Mouse (Mus musculus): ENCODE results near the gene Spata45. TPM values are rescaled to one million over a fixed set of nuclear protein-coding genes. Genes with fewer than 3 reads are reported as not detected.

Spata45 gene
- total and polyA plus RNA-seq, 3 experiments: 0.76 TPM; not detected in 2

DNA sequence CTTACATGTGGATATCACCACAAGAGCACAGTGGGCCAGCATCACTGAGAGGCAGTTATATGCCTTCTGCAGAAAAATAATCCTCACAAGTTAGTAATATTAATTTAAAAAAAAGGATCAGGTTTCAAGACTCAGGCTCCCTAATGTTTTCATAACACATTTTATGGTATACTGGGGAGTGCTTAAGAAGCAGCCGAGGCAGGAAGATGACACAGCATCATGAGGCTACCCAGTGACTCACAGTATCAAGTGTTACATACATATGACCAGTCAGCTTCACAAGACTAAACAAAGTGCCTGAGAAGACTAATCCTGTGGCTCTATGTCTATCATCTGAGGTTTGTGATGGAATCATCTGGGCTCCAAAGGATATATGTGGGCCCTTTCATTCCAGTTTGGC, 38.4 kb upstream of the Spata45 start:
- H3K4me2 ChIP-seq (ENCODE audit: insufficient read depth, low read depth, poor library complexity, severe bottlenecking): no peak overlapping the region
- H3K4me1 ChIP-seq (ENCODE audit: control insufficient read depth in 1 of 2, insufficient read depth in 2 of 2): no peaks in the 10 kb centered on the region
- H3K9me3 ChIP-seq (replicated peaks; ENCODE audit: low read length): peaks cover 9% of the 10 kb centered on the region
- in situ Hi-C loops (cut with MboI; ENCODE audit: low pct_ligation_motif_present, low pct_unique_long_range_greater_than_20kb, low sequenced_read_pairs) (no loop called here), dilution Hi-C loops (cut with MboI; ENCODE audit: extremely low pct_ligation_motif_present, extremely low pct_unique_long_range_greater_than_20kb, low sequenced_read_pairs) (no loop called here)
- no peak for TF ChIP-seq BHLHE40 (IDR thresholded peaks at IDR 0.05; ENCODE audit: low read depth, low read length)
- TF ChIP-seq SIN3A (IDR thresholded peaks at IDR 0.05; ENCODE audit: low read length): no peak
- no peak for TF ChIP-seq IRF4 (IDR thresholded peaks at IDR 0.05; ENCODE audit: low read depth, low read length)
- no peak for TF ChIP-seq MAZ (IDR thresholded peaks at IDR 0.05; ENCODE audit: low read depth, low read length)
- TF ChIP-seq ZNF384 (IDR thresholded peaks at IDR 0.05; ENCODE audit: low read depth, low read length): no peak
- no peak for TF ChIP-seq ZC3H11A (IDR thresholded peaks at IDR 0.05; ENCODE audit: low read depth, low read length)
- TF ChIP-seq NRF1 (IDR thresholded peaks at IDR 0.05; ENCODE audit: low read depth, low read length): no peak
- no peak for TF ChIP-seq RAD21 (IDR thresholded peaks at IDR 0.05; ENCODE audit: low read depth, low read length)
- no peak for TF ChIP-seq JUN (IDR thresholded peaks at IDR 0.05; ENCODE audit: insufficient read depth, low read depth, low read length)
- no peak for TF ChIP-seq USF2 (conservative IDR thresholded peaks at IDR 0.05; ENCODE audit: low read depth, low read length)
- no peak for TF ChIP-seq MEF2A (IDR thresholded peaks at IDR 0.05; ENCODE audit: borderline replicate concordance, low read depth, low read length)
- no peak for TF ChIP-seq CHD2 (IDR thresholded peaks at IDR 0.05; ENCODE audit: low read length)
- no peak for TF ChIP-seq SMC3 (IDR thresholded peaks at IDR 0.05; ENCODE audit: low read depth, low read length)
- no peak for TF ChIP-seq JUND (conservative IDR thresholded peaks at IDR 0.05; ENCODE audit: low read depth, low read length)
- no peak for TF ChIP-seq POLR2A (IDR thresholded peaks at IDR 0.05; ENCODE audit: low read depth, low read length)
- TF ChIP-seq MXI1 (IDR thresholded peaks at IDR 0.05; ENCODE audit: low read depth, low read length): no peak
- no peak for TF ChIP-seq GABPA (IDR thresholded peaks at IDR 0.05; ENCODE audit: insufficient replicate concordance, low read depth, low read length)
- H3K36me3 ChIP-seq (replicated peaks in 1 of 2; ENCODE audit: control insufficient read depth in 1 of 2, insufficient read depth in 1 of 2, low read length in 1 of 2): peaks cover 0 to 19% of the 10 kb centered on the region in 2 experiments
- no peaks in the 10 kb centered on the region for H3K27me3 ChIP-seq (replicated peaks)
- H3K27ac ChIP-seq (ENCODE audit: insufficient read depth, low read depth): no peak overlapping the region
- DNase-seq (ENCODE audit: extremely low read depth): no peak
- no peak overlapping the region for H3K9ac ChIP-seq (ENCODE audit: insufficient read depth, low read depth)
- H3K4me3 ChIP-seq (replicated peaks in 1 of 3; ENCODE audit: low read depth in 2 of 3, low read length in 2 of 3, poor library complexity in 1 of 3): no peak overlapping the region
- H3K79me2 ChIP-seq (replicated peaks; ENCODE audit: control insufficient read depth, extremely low read depth, insufficient read depth, poor library complexity, severe bottlenecking): no peaks in the 10 kb centered on the region

DNA sequence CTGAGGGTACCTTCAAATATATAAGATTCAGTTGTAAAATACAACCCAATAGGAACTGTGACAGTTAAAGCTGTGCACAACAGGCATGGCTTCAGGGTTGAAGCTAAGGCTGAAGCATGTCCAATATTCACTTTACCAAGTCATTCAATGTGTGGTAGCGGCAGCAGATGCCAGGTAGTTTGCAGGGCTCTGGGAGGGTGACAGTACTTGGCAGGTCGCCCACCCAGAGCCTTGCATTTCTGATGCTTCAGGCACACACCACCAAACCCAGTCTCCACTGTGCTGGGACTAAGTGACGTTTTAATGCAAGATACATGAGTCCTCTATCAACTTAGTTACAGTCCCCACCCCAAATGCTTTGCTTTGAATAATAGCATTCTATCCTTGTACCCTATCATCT, 35.8 kb upstream of the Spata45 start:
- H3K79me2 ChIP-seq (replicated peaks; ENCODE audit: control insufficient read depth, extremely low read depth, insufficient read depth, poor library complexity, severe bottlenecking): no peaks in the 10 kb centered on the region
- H3K36me3 ChIP-seq (replicated peaks in 1 of 2; ENCODE audit: control insufficient read depth in 1 of 2, insufficient read depth in 1 of 2, low read length in 1 of 2): peaks cover 19 to 44% of the 10 kb centered on the region in 2 experiments
- dilution Hi-C loops (cut with MboI; ENCODE audit: extremely low pct_ligation_motif_present, extremely low pct_unique_long_range_greater_than_20kb, low sequenced_read_pairs) (no loop called here), in situ Hi-C loops (cut with MboI; ENCODE audit: low pct_ligation_motif_present, low pct_unique_long_range_greater_than_20kb, low sequenced_read_pairs) (no loop called here)
- no peaks in the 10 kb centered on the region for H3K4me1 ChIP-seq (ENCODE audit: control insufficient read depth in 1 of 2, insufficient read depth in 2 of 2)
- DNase-seq (ENCODE audit: extremely low read depth): no peak
- H3K4me2 ChIP-seq (ENCODE audit: insufficient read depth, low read depth, poor library complexity, severe bottlenecking): no peak overlapping the region
- no peak overlapping the region for H3K27ac ChIP-seq (ENCODE audit: insufficient read depth, low read depth)
- TF ChIP-seq EP300 (IDR thresholded peaks at IDR 0.05; ENCODE audit: low read length) (no peak), ETS1 (conservative IDR thresholded peaks at IDR 0.05; ENCODE audit: low read depth, low read length) (no peak), USF1 (IDR thresholded peaks at IDR 0.05; ENCODE audit: low read depth, low read length) (no peak), MAFK (IDR thresholded peaks at IDR 0.05; ENCODE audit: insufficient replicate concordance, low read length) (no peak), HCFC1 (IDR thresholded peaks at IDR 0.05; ENCODE audit: low read depth, low read length) (no peak), ZKSCAN1 (IDR thresholded peaks at IDR 0.05; ENCODE audit: borderline replicate concordance, low read depth, low read length) (no peak), MYC (IDR thresholded peaks at IDR 0.05; ENCODE audit: low read depth, low read length) (no peak), POLR2A (IDR thresholded peaks at IDR 0.05; ENCODE audit: low read depth, low read length) (no peak)
- H3K9ac ChIP-seq (ENCODE audit: insufficient read depth, low read depth): no peak overlapping the region
- no peaks in the 10 kb centered on the region for H3K27me3 ChIP-seq (replicated peaks)
- peaks cover 9% of the 10 kb centered on the region for H3K9me3 ChIP-seq (replicated peaks; ENCODE audit: low read length)
- H3K4me3 ChIP-seq (replicated peaks in 1 of 3; ENCODE audit: low read depth in 2 of 3, low read length in 2 of 3, poor library complexity in 1 of 3): no peak overlapping the region
